In genomic region chr4:133813992-133814803, GRCm38 (mm10) we compare ENCODE assay signal across 8 mouse cellular contexts. TPM values are rescaled to one million over a fixed set of nuclear protein-coding genes. Genes with fewer than 3 reads are reported as not detected.
DNase-seq lines count a peak whose midpoint lies in the region; ATAC-seq lines count a peak whose summit lies in the region.

No protein-coding gene starts in this region.

- H3K9me3 ChIP-seq in intestine, embryonic 15.5 days, result no peaks in the 10 kb centered on the region

- no peaks in the 10 kb centered on the region for H3K27me3 ChIP-seq in intestine, embryonic 15.5 days (replicated peaks)

- H3K27ac ChIP-seq in intestine, embryonic 15.5 days, result peak overlapping the region; percentile 100

- intact Hi-C loops in gastrocnemius, postnatal 36 days (cut with DNase I), result loop anchor here (1.0 to 5.0 kb wide), 2 partner anchors 60 to 142 kb away; partner anchors contain the start of gene Pigv
- intact Hi-C loops in left cerebral cortex, postnatal 14 days (cut with DNase I), result loop anchor here (1.0 kb wide), 2 partner anchors 58 to 142 kb away; partner anchors contain the start of genes Arid1a and Pigv

- peak; percentile 94 for DNase-seq in adrenal gland, adult 2 months
- peak; percentile 86 for DNase-seq in embryo, embryonic 11.5 days (ENCODE audit: low read depth, low spot score)
- peak; percentile 82 to 87 for DNase-seq in gastrocnemius, postnatal 36 days
- DNase-seq in left cerebral cortex, postnatal 14 days (ENCODE audit: low spot score in 2 of 2), result peak; percentile 69 to 78
- peak; percentile 82 for DNase-seq in right cerebral cortex, postnatal 14 days
- DNase-seq in urinary bladder, postnatal 25 days (ENCODE audit: low spot score), result peak; percentile 84

- peak; percentile 71 for ATAC-seq in intestine, embryonic 15.5 days
- ATAC-seq in megakaryocyte-erythroid progenitor cell, adult 5-6 weeks (replicated peaks; ENCODE audit: low FRiP score, low TSS enrichment, poor library complexity, severe bottlenecking), result peak; percentile 39

- no peaks in the 10 kb centered on the region for H3K36me3 ChIP-seq in intestine, embryonic 15.5 days

- peak overlapping the region; percentile 75 for H3K4me3 ChIP-seq in intestine, embryonic 15.5 days (replicated peaks)

- peak overlapping the region; percentile 84 for H3K9ac ChIP-seq in intestine, embryonic 15.5 days

- H3K4me1 ChIP-seq in intestine, embryonic 15.5 days (replicated peaks), result peaks cover 18% of the 10 kb centered on the region

- peak overlapping the region; percentile 73 for H3K4me2 ChIP-seq in intestine, embryonic 15.5 days (replicated peaks)

- under 1% methylated on average over 66 of the region's 80 CpGs for WGBS in intestine, embryonic 15.5 days

RNA-seq across cellular contexts. Expression of gene Arid1a, which starts 57.6 kb away (rescaled TPM):
- 10 to 100 TPM; 45.9 to 48.6 TPM for total RNA-seq in adrenal gland, adult 2 months (2021)
- 69.7 and 74.0 TPM in 2 replicates for polyA plus RNA-seq in adrenal gland, adult 2 months (2012; rRNA removed)
- total RNA-seq in gastrocnemius, postnatal 36 days (2021), result 10 to 100 TPM; 18.1 to 24.4 TPM
- 21.6 and 24.9 TPM in 2 replicates for polyA plus RNA-seq in intestine, embryonic 15.5 days (2015; fragmentation: Nextera tagmentation; extraction: Ambion mirVana)
- 10 to 100 TPM; 74.1 to 75.8 TPM for total RNA-seq in left cerebral cortex, postnatal 14 days (2021)
- total RNA-seq in megakaryocyte-erythroid progenitor cell, adult 5-6 weeks (2014; fragmentation: Nextera tagmentation), result 127 and 136 TPM in 2 replicates
- 28.2 and 29.6 TPM in 2 replicates for total RNA-seq in megakaryocyte-erythroid progenitor cell, adult 5-6 weeks (2017)

Comparison
In these comparisons a context has a peak if more than half of its experiments do, and no peak if none do; other contexts are left out.
1. Peak in every context shown above with its lines: DNase-seq, ATAC-seq, H3K4me3 ChIP-seq and H3K27ac ChIP-seq.